Mouse (Mus musculus): Measurements from ENCODE around the gene Hnrnpf. TPM values are rescaled to one million over a fixed set of nuclear protein-coding genes. Genes with fewer than 3 reads are reported as not detected.
A peak's percentile ranks its signal among the peaks of the same experiment; 100 is the strongest.

The Hnrnpf gene
- polyA plus RNA-seq, 1 experiment from 2014 or later, result 619 TPM

- H3K9me3 ChIP-seq (ENCODE audit: control insufficient read depth, low read length), result no peaks in the 10 kb centered on the region
- ATAC-seq (ENCODE audit: low FRiP score) (no peak), DNase-seq (ENCODE audit: low spot score) (peak; percentile 39)
- H3K4me3 ChIP-seq (ENCODE audit: low read depth, low read length), result peak overlapping the region; percentile 99
- peak overlapping the region; percentile 95 for H3K9ac ChIP-seq (ENCODE audit: low read depth, low read length)
- 1% methylated on average over 14 of the region's 14 CpGs for WGBS
- peak overlapping the region; percentile 79 for H3K4me2 ChIP-seq (replicated peaks; ENCODE audit: low read depth, low read length)
- no peak overlapping the region for H3K27ac ChIP-seq (ENCODE audit: low read depth, low read length)
- H3K36me3 ChIP-seq (ENCODE audit: control insufficient read depth, insufficient read depth, low read length), result no peaks in the 10 kb centered on the region
- no peaks in the 10 kb centered on the region; the same call in 1 of the 2 replicates for H3K4me1 ChIP-seq (replicated peaks; ENCODE audit: control insufficient read depth, insufficient read depth, low read length)
- no peaks in the 10 kb centered on the region for H3K27me3 ChIP-seq (ENCODE audit: control insufficient read depth, insufficient read depth, low read length)
Measured at GRCm38 (mm10) chr6:117908424-117908900, 8.3 kb downstream of the Hnrnpf start.

GRCm38 (mm10) chr6:117910120-117910661, 10.1 kb downstream of the Hnrnpf start:
- no peak for ATAC-seq (ENCODE audit: low FRiP score)
- no peaks in the 10 kb centered on the region for H3K9me3 ChIP-seq (ENCODE audit: control insufficient read depth, low read length)
- H3K36me3 ChIP-seq (ENCODE audit: control insufficient read depth, insufficient read depth, low read length), result no peaks in the 10 kb centered on the region
- WGBS, result 87% methylated on average over 6 of the region's 6 CpGs
- no peak overlapping the region for H3K27ac ChIP-seq (ENCODE audit: low read depth, low read length)
- no peak overlapping the region for H3K9ac ChIP-seq (ENCODE audit: low read depth, low read length)
- H3K27me3 ChIP-seq (ENCODE audit: control insufficient read depth, insufficient read depth, low read length), result no peaks in the 10 kb centered on the region
- H3K4me2 ChIP-seq (replicated peaks; ENCODE audit: low read depth, low read length), result no peak overlapping the region
- H3K4me3 ChIP-seq (ENCODE audit: low read depth, low read length), result no peak overlapping the region
- H3K4me1 ChIP-seq (replicated peaks; ENCODE audit: control insufficient read depth, insufficient read depth, low read length), result no peaks in the 10 kb centered on the region; the same call in 1 of the 2 replicates
- DNase-seq (ENCODE audit: low spot score), result no peak

- H3K4me3 ChIP-seq (ENCODE audit: low read depth, low read length), result no peak overlapping the region
- DNase-seq (ENCODE audit: low spot score) (no peak), ATAC-seq (ENCODE audit: low FRiP score) (no peak)
- peaks cover 4% of the 10 kb centered on the region for H3K4me1 ChIP-seq (replicated peaks; ENCODE audit: control insufficient read depth, insufficient read depth, low read length)
- no peak overlapping the region for H3K27ac ChIP-seq (ENCODE audit: low read depth, low read length)
- no peak overlapping the region for H3K9ac ChIP-seq (ENCODE audit: low read depth, low read length)
- no peaks in the 10 kb centered on the region for H3K9me3 ChIP-seq (ENCODE audit: control insufficient read depth, low read length)
- no peak overlapping the region for H3K4me2 ChIP-seq (replicated peaks; ENCODE audit: low read depth, low read length)
- no peaks in the 10 kb centered on the region for H3K36me3 ChIP-seq (ENCODE audit: control insufficient read depth, insufficient read depth, low read length)
- no peaks in the 10 kb centered on the region for H3K27me3 ChIP-seq (ENCODE audit: control insufficient read depth, insufficient read depth, low read length)
Measured at GRCm38 (mm10) chr6:117914541-117914940, 14.4 kb downstream of the Hnrnpf start.

- Histone ChIP-seq H3K27ac (ENCODE audit: low read depth, low read length) (no peak overlapping the region), H3K4me3 (ENCODE audit: low read depth, low read length) (peak overlapping the region; percentile 57), H3K4me2 (replicated peaks; ENCODE audit: low read depth, low read length) (peak overlapping the region; percentile 69), H3K4me1 (replicated peaks; ENCODE audit: control insufficient read depth, insufficient read depth, low read length) (peaks cover 4% of the 10 kb centered on the region), H3K9me3 (ENCODE audit: control insufficient read depth, low read length) (no peaks in the 10 kb centered on the region), H3K36me3 (ENCODE audit: control insufficient read depth, insufficient read depth, low read length) (no peaks in the 10 kb centered on the region), H3K27me3 (ENCODE audit: control insufficient read depth, insufficient read depth, low read length) (no peaks in the 10 kb centered on the region), H3K9ac (ENCODE audit: low read depth, low read length) (peak overlapping the region; percentile 68)
- DNase-seq (ENCODE audit: low spot score) (no peak), ATAC-seq (ENCODE audit: low FRiP score) (0 out of 2 replicates have a peak, but pooled peaks have one; percentile 6)
- WGBS, result 4% methylated on average over 12 of the region's 12 CpGs
Measured at GRCm38 (mm10) chr6:117916205-117916736, 16.1 kb downstream of the Hnrnpf start.

- peak; percentile 84 for DNase-seq (ENCODE audit: low spot score)
- peak overlapping the region; percentile 68 for H3K9ac ChIP-seq (ENCODE audit: low read depth, low read length)
- WGBS, result 0% methylated on average over 56 of the region's 62 CpGs
- ATAC-seq (ENCODE audit: low FRiP score), result peak; percentile 92
- H3K27me3 ChIP-seq (ENCODE audit: control insufficient read depth, insufficient read depth, low read length), result no peaks in the 10 kb centered on the region
- no peaks in the 10 kb centered on the region for H3K9me3 ChIP-seq (ENCODE audit: control insufficient read depth, low read length)
- H3K4me3 ChIP-seq (ENCODE audit: low read depth, low read length), result peak overlapping the region; percentile 57
- H3K27ac ChIP-seq (ENCODE audit: low read depth, low read length), result peak overlapping the region; percentile 75
- peak overlapping the region; percentile 69 for H3K4me2 ChIP-seq (replicated peaks; ENCODE audit: low read depth, low read length)
- no peaks in the 10 kb centered on the region for H3K36me3 ChIP-seq (ENCODE audit: control insufficient read depth, insufficient read depth, low read length)
- H3K4me1 ChIP-seq (replicated peaks; ENCODE audit: control insufficient read depth, insufficient read depth, low read length), result peaks cover 4% of the 10 kb centered on the region
Measured at GRCm38 (mm10) chr6:117916737-117917426, 16.8 kb downstream of the Hnrnpf start.

GRCm38 (mm10) chr6:117917576-117917975, 17.5 kb downstream of the Hnrnpf start:
- WGBS, result 2% methylated on average over 21 of the region's 21 CpGs
- H3K4me1 ChIP-seq (replicated peaks; ENCODE audit: control insufficient read depth, insufficient read depth, low read length), result peaks cover 4% of the 10 kb centered on the region

GRCm38 (mm10) chr6:117918043-117918442, 17.9 kb downstream of the Hnrnpf start:
- Histone ChIP-seq H3K4me1 (replicated peaks; ENCODE audit: control insufficient read depth, insufficient read depth, low read length) (peaks cover 4% of the 10 kb centered on the region), H3K4me2 (replicated peaks; ENCODE audit: low read depth, low read length) (peak overlapping the region; percentile 69), H3K36me3 (ENCODE audit: control insufficient read depth, insufficient read depth, low read length) (no peaks in the 10 kb centered on the region), H3K27me3 (ENCODE audit: control insufficient read depth, insufficient read depth, low read length) (no peaks in the 10 kb centered on the region), H3K9me3 (ENCODE audit: control insufficient read depth, low read length) (no peaks in the 10 kb centered on the region), H3K4me3 (ENCODE audit: low read depth, low read length) (peak overlapping the region; percentile 57), H3K27ac (ENCODE audit: low read depth, low read length) (0 out of 2 replicates have a peak overlapping the region, but pooled peaks have one; percentile 75), H3K9ac (ENCODE audit: low read depth, low read length) (peak overlapping the region; percentile 68)
- DNase-seq (ENCODE audit: low spot score) (peak; percentile 32), ATAC-seq (ENCODE audit: low FRiP score) (no peak)
- 44% methylated on average over 5 of the region's 5 CpGs for WGBS

More at GRCm38 (mm10) chr6:117917576-117917975, 17.5 kb downstream of the Hnrnpf start:
- Histone ChIP-seq H3K9me3 (ENCODE audit: control insufficient read depth, low read length) (no peaks in the 10 kb centered on the region), H3K36me3 (ENCODE audit: control insufficient read depth, insufficient read depth, low read length) (no peaks in the 10 kb centered on the region), H3K27ac (ENCODE audit: low read depth, low read length) (peak overlapping the region; percentile 75), H3K4me2 (replicated peaks; ENCODE audit: low read depth, low read length) (peak overlapping the region; percentile 69), H3K4me3 (ENCODE audit: low read depth, low read length) (peak overlapping the region; percentile 57), H3K27me3 (ENCODE audit: control insufficient read depth, insufficient read depth, low read length) (no peaks in the 10 kb centered on the region), H3K9ac (ENCODE audit: low read depth, low read length) (peak overlapping the region; percentile 68)
- DNase-seq (ENCODE audit: low spot score) (peak; percentile 72), ATAC-seq (ENCODE audit: low FRiP score) (peak; percentile 73)

- 76% methylated on average over 3 of the region's 3 CpGs for WGBS
- no peak for ATAC-seq (ENCODE audit: low FRiP score)
- H3K27me3 ChIP-seq (ENCODE audit: control insufficient read depth, insufficient read depth, low read length), result no peaks in the 10 kb centered on the region
- no peak overlapping the region for H3K4me2 ChIP-seq (replicated peaks; ENCODE audit: low read depth, low read length)
- H3K9me3 ChIP-seq (ENCODE audit: control insufficient read depth, low read length), result no peaks in the 10 kb centered on the region
- no peaks in the 10 kb centered on the region for H3K36me3 ChIP-seq (ENCODE audit: control insufficient read depth, insufficient read depth, low read length)
- peak; percentile 59 for DNase-seq (ENCODE audit: low spot score)
- H3K9ac ChIP-seq (ENCODE audit: low read depth, low read length), result no peak overlapping the region
- peaks cover 4% of the 10 kb centered on the region for H3K4me1 ChIP-seq (replicated peaks; ENCODE audit: control insufficient read depth, insufficient read depth, low read length)
- no peak overlapping the region for H3K27ac ChIP-seq (ENCODE audit: low read depth, low read length)
- no peak overlapping the region for H3K4me3 ChIP-seq (ENCODE audit: low read depth, low read length)
Measured at GRCm38 (mm10) chr6:117920659-117921640, 20.8 kb downstream of the Hnrnpf start.
